Mouse (Mus musculus): ENCODE data around the gene Rhox3h.
"Not testable (repeated sequence)": the region's sequence is repeated elsewhere in the genome, so short reads cannot be mapped to it uniquely, and the experiment has no call there.

Gene Rhox3h

GRCm38 (mm10) chrX:37668664-37669063 is at the start of gene Rhox3h:
Gene Rhox3h (minus strand): TSS chrX:37668764.
- CTCF ChIA-PET = not testable (repeated sequence)

GRCm38 (mm10) chrX:37701821-37702387 is 33.3 kb upstream of the Rhox3h start:
- CTCF ChIA-PET = no interaction called here

- CTCF ChIA-PET = no interaction called here
Observed at GRCm38 (mm10) chrX:37692261-37692660, 23.7 kb upstream of the Rhox3h start.

- CTCF ChIA-PET = no interaction called here
Observed at GRCm38 (mm10) chrX:37683031-37683715, 14.6 kb upstream of the Rhox3h start.

GRCm38 (mm10) chrX:37673177-37673576 is 4.6 kb upstream of the Rhox3h start, which contains the start of gene Rhox2h:
Gene Rhox2h (minus strand): TSS chrX:37673277.
- CTCF ChIA-PET = not testable (repeated sequence)

GRCm38 (mm10) chrX:37651227-37651626 is 17.3 kb downstream of the Rhox3h start, which contains the start of gene Rhox4g:
Gene Rhox4g (minus strand): TSS chrX:37651327.
- CTCF ChIA-PET = not testable (repeated sequence)

- CTCF ChIA-PET = not testable (repeated sequence)
Observed at GRCm38 (mm10) chrX:37643370-37643769, 25.2 kb downstream of the Rhox3h start, which contains the start of gene Rhox2g. Gene Rhox2g (minus strand): TSS chrX:37643470.

- CTCF ChIA-PET = not testable (repeated sequence)
Observed at GRCm38 (mm10) chrX:37628512-37628911, 40.1 kb downstream of the Rhox3h start, which contains the start of gene Rhox3g. Gene Rhox3g (minus strand): TSS chrX:37628612.
